Mouse (Mus musculus) Muller cell, postnatal 12 days (primary cell): ENCODE results near the gene Ifnlr1.
A peak's percentile ranks its signal among the peaks of the same experiment; 100 is the strongest.
"Not testable (repeated sequence)": the region's sequence is repeated elsewhere in the genome, so short reads cannot be mapped to it uniquely, and the experiment has no call there.

Experiments used
- DNase-seq: peaks from one replicate; pipeline ENCODE4 v3.0.0-alpha.2; 2015; ENCODE audit errors: inconsistent ontology term

Gene Ifnlr1

GRCm38 (mm10) chr4:135684731-135685130 is 1.4 kb upstream of the Ifnlr1 start:
- DNase-seq = no peak

DNA sequence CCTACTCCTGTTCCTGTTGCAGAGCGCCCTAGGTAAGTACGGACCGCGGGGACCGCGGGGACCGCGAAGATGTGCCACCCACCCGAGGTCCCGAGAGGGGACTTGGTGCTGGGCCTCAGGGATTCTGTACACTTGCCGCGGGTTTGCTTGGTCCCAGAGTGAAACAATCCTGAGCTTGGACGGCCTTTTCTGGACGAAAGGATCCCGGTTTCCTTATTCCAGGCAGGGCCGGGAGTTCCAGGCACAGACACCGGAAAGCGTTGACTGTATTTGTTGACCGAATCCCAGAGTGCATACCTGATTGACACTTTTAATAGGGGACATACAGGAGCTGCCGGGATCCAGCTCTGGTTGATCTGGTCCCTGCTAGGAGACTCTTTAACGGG is 474 bp downstream of the Ifnlr1 start:
- peak; percentile 38 for DNase-seq

DNA sequence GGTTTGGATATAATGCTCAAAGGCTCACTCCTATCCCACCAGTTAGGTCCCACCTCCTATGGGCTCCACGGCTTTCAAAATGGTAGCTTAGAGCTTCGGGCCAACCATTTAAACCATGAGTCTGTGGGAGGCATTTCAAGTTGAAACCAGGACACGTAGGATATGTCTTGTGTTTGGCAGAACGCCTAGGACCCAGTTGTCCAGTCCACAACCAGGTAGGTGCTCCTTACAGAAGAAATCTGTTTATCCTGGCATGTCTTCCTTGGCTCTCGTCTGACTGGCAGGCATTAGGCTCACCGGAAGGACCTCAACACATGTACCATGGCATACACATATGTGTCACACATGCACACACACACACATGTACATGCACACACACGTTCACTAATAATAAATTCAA is 3.7 kb downstream of the Ifnlr1 start:
- DNase-seq = no peak

DNA sequence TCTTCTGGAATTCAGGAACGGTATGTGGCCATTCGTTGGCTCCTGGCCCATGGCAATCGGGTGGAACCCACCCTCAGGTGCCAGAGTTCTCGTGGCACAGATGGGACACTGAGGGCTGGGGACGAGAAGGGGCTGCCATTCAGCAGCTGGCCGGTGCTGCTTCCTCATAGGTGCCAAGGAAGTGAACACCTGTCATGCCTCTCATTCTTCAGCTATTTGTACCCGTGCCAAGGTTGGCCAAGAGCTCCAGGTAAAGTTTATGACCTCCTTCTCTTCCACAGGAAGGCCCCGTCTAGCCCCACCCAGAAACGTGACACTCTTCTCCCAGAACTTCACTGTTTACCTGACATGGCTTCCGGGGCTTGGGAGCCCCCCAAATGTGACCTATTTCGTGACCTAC is 4.2 kb downstream of the Ifnlr1 start:
- no peak for DNase-seq

DNA sequence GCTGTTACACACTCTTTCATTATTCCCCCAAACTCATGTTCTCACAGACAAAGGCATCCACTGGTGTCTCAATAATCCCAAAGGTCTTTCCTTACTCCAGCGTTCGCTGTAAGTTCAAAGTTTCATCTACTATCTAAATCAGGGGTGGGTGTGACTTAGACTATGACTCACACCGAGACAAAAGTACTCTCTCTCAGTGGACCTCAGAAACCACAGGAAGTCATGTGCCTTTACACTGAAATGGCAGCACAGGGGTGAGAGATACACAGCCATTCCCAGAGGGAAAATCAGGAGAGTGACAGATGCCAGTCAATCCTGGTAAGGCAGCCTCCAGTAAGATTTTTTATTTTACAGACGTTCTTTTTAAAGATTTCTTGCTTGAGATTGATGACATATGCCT is 6.8 kb downstream of the Ifnlr1 start:
- no peak for DNase-seq

DNA sequence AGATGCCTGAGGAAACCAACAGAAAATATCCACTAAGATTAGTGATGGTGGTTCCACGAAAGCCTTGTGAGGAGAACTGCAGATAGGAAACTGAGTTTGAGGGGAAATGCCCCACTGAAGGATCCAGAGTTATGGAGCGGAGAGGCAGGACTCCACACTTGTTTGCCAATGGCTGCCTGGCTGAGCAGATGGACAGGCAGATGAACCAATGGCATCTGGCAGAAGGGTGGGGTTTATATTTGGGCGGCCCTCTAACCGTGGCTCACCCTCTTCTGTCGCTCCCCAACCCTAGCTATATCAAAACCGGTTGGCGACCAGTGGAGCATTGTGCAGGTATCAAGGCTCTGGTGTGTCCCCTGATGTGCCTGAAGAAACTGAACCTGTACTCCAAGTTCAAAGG is 12.4 kb downstream of the Ifnlr1 start:
- DNase-seq = no peak

DNA sequence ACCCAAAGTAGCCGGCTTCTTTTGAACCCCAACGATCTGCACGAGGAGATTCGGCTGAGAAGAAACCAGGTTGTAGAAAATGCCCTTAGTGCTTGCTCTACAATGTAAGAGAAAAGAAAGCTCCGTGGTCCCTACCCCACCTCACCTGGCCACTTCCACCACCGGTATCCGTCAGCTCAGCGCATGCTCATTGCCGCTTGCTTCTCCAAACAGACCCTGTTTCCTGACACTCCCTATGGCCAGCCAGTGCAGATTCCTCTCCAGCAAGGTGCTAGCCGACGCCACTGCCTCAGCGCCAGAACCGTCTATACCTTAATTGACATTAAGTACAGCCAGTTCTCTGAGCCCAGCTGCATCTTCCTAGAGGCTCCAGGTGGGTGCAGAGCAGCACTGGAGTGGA is 17.4 kb downstream of the Ifnlr1 start:
- no peak for DNase-seq

GRCm38 (mm10) chr4:135704016-135704415 is 17.9 kb downstream of the Ifnlr1 start:
- peak; percentile 15 for DNase-seq

- DNase-seq = no peak
Observed at GRCm38 (mm10) chr4:135706045-135706444, 20.0 kb downstream of the Ifnlr1 start.

GRCm38 (mm10) chr4:135709072-135709564 is 23.0 kb downstream of the Ifnlr1 start:
- peak; percentile 81 for DNase-seq

DNA sequence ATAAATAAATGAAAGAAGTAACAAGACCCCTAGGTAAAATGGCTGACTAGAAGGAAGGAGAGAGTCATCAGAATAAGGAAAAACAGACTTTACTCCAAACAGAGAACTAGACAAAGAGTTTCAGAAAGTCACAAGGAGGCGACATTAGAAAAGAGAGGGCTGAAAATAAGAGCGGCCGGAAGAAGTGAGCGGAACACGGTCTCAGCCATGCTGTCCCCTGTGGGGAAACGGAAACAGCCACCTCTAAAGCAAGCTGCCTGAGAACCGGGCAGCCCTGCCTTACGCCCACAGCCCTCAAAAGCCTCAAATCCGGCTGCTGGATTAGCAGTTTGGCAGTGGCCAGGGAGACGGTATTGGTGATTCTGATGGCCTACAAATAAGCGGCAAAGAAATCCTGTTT is 23.5 kb downstream of the Ifnlr1 start:
- DNase-seq = no peak

- no peak for DNase-seq
Observed at GRCm38 (mm10) chr4:135710392-135710791, 24.3 kb downstream of the Ifnlr1 start.

DNA sequence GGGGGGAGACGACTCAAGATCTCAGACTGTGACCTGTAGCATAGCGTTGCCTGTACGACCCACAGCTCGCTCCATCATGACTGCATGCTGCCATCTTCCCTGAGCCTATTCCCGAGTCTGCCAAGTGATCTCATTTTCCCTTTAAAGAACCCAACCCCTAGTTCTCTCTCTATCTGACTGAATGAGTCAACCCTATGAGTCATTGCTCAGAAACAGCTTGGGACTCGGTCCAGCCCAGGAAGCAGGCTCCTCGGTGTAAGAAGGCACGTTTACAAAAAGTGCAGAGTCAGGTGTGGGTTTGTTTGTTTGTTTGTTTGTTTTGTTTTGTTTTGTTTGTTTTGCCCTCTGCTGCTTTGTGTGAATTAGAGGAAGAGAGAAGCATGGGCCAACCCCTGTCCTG is 28.7 kb downstream of the Ifnlr1 start:
- peak; percentile 53 for DNase-seq

DNA sequence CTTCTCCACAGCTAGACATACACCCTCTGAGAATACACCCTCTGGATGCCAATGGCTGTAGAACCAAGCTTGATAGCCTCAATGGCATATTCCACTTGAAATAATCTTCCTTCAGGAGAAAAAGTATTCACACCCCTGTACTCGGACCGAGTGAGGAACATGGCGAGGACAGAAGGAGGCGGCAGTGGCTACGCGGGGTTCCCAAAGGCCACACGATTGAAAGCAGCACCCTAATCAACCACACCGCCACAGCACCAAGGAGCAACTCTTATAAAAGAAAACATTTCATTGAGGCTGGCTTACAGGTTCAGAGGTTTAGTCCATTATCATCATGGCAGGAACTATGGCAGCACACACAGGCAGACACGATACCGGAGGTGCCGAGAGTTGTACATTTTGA is 30.4 kb downstream of the Ifnlr1 start:
- DNase-seq = not testable (repeated sequence)

DNA sequence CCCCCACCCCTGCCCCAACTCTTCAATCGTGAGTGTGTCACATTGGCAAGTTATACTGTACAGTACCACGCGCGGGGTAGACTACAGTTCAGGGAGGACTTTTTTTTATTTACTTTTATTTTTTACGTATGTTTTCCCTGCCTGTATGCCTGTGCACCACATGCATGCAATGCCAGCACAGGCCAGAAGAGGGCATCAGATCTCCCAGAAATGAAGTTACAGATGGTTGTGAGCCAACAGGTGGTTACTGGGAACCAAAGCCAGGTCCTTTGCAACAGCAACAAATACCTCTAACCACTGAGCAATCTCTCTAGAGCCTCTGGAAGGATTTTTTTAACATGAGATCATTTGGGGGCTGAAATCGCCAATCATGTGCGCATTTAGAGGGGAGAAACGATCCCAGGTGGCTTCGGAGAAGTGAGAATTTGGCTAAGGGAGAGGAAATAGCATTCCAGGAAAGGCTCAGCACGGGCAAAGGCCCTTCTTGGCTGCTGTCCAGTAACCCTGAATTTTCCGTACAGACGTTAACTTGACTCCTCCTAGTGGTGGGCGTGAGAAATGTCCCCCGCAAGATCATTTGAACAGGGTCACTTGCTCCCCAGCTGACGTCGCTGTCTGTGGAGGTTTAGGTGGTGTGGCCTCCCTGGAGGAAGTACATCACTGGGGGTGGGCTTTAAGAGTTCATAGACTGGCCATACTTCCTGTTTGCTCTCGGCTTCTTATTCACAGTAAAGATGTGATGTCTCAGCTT is 36.6 kb downstream of the Ifnlr1 start:
- no peak for DNase-seq

DNA sequence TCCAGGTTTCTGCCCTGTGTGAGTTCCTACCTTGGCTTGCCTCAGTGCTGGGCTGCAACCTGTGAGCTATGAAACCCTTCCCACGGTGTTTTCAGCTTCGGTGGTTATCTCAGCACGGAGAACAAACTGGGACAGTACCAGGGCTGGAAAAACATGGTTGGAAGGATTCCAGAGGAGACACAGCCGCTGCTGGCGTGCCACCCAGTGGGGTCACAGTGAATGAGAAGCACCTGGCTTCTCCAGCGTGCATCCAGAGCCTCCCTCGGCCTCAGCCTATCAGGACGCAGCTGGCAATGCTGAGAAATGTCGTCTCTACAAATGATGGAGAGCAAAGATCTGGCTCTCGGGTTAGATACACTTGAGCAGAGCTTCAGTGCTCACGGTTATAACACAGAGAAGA is 40.3 kb downstream of the Ifnlr1 start:
- DNase-seq = no peak

GRCm38 (mm10) chr4:135727817-135728216 is 41.7 kb downstream of the Ifnlr1 start, which contains the start of gene Il22ra1:
Il22ra1 (plus strand) TSS chr4:135728172.
- no peak for DNase-seq

- no peak for DNase-seq
Observed at GRCm38 (mm10) chr4:135730204-135730603, 44.1 kb downstream of the Ifnlr1 start.

- no peak for DNase-seq
Observed at GRCm38 (mm10) chr4:135730951-135731350, 44.9 kb downstream of the Ifnlr1 start.

DNA sequence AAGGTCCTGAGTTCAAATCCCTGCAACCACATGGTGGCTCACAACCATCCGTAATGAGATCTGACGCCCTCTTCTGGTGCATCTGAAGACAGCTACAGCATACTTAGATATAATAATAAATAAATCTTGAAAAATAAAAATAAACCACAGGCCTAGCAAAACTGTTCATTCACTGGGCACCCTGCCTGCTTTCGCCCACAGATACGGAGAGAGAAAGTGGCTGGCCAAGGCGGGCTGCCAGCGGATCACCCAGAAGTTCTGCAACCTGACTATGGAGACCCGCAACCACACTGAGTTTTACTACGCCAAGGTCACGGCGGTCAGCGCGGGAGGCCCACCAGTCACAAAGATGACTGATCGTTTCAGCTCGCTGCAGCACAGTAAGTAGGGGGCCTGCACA is 47.8 kb downstream of the Ifnlr1 start:
- DNase-seq = no peak

- DNase-seq = no peak
Observed at GRCm38 (mm10) chr4:135736903-135737302, 50.8 kb downstream of the Ifnlr1 start.

- DNase-seq = no peak
Observed at GRCm38 (mm10) chr4:135738237-135738636, 52.1 kb downstream of the Ifnlr1 start.

DNA sequence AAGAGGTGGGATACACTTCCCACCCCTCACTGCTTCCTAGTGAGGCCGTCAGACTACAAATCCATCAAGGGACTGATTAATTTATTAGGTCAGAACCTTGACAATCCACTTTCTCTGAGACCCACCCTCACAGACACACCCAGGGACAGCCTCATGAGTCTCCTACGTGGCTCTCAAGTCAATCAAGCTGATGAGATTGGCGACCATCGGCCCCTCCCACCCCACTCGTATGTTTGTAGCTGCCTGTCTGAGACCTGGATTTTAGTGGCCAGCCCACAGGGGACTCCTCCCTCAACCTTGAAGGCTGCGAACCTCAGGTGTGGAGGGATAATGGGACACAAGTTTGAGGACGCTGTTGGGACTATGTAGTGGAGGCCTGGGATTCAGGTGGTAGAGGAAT is 53.1 kb downstream of the Ifnlr1 start:
- DNase-seq = no peak

- no peak for DNase-seq
Observed at GRCm38 (mm10) chr4:135739672-135740071, 53.6 kb downstream of the Ifnlr1 start.
